Mouse (Mus musculus) lung, postnatal 0 days (tissue): ENCODE measurements around the gene Rflna.

ENCODE experiments used
- CTCF ChIP-seq: IDR thresholded peaks from 2 replicates; pipeline ENCODE4 v1.5.1; 2016; ENCODE audit warnings: antibody characterized with exemption, mild to moderate bottlenecking
- EP300 ChIP-seq: IDR thresholded peaks from 2 replicates; pipeline ENCODE4 v1.6.1; 2016; ENCODE audit warnings: antibody characterized with exemption, mild to moderate bottlenecking, control low read depth

DNA sequence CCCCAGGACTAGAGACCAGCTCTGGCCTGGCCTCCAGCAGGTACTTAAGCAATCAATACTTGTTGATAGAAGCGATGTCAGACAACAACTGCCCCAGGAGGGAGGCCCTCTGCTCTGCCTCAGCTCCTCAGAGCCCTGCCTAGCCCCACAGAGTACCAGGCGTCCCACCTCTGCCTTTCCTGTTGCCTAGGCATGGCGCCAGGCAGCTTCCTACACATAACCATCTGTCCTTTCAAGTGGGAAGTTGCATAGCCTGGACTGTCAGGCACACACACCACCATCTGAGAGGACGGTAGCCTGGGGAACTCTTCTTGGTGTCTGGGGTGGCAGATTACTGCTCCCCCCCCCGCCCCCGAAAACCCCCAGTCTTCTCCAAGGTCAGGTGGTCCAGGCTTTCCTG, 6.2 kb upstream of the Rflna start:
- TF ChIP-seq EP300 (no peak), CTCF (no peak)
